Mouse (Mus musculus) macrophage (primary cell): ENCODE results near the gene Col16a1. TPM values are rescaled to one million over a fixed set of nuclear protein-coding genes. Genes with fewer than 3 reads are reported as not detected.

Experiments used
- H3K27ac ChIP-seq: fragments of 350-480 bp; formaldehyde crosslinking; 2 replicates; pipeline ENCODE4 v1.9.0; 2021
- H3K36me3 ChIP-seq: fragments of 350-480 bp; formaldehyde crosslinking; 2 replicates; pipeline ENCODE4 v1.9.0; 2021; ENCODE audit errors: inconsistent target
- H3K4me3 ChIP-seq: fragments of 350-480 bp; formaldehyde crosslinking; 2 replicates; pipeline ENCODE4 v1.9.0; 2021; ENCODE audit errors: inconsistent target
- H3K79me2 ChIP-seq: fragments of 350-480 bp; formaldehyde crosslinking; 2 replicates; pipeline ENCODE4 v1.9.0; 2021; ENCODE audit errors: inconsistent target
- WGBS: methylation state at CpG from one replicate; pipeline ENCODE4 v1.1.7; 2026; ENCODE audit warnings: inconsistent platforms; ENCODE audit not compliant: missing documents; 5-methylcytosine and 5-hydroxymethylcytosine counted together
- polyA plus RNA-seq: library from polyadenylated mRNA; stranded (reverse); fragments of 250-400 nt; gene quantifications from 3 replicates; pipeline ENCODE4 v1.2.4, GENCODE M21; 2018; ENCODE audit warnings: inconsistent platforms

The Col16a1 gene
- polyA plus RNA-seq, 1 experiment from 2014 or later = not detected

GRCm38 (mm10) chr4:130082211-130082610, 34.6 kb downstream of the Col16a1 start:
- no peak overlapping the region for H3K27ac ChIP-seq
- no peak overlapping the region for H3K4me3 ChIP-seq
- WGBS = 85% methylated on average over 9 of the region's 9 CpGs
- H3K79me2 ChIP-seq = no peaks in the 10 kb centered on the region
- no peaks in the 10 kb centered on the region for H3K36me3 ChIP-seq

DNA sequence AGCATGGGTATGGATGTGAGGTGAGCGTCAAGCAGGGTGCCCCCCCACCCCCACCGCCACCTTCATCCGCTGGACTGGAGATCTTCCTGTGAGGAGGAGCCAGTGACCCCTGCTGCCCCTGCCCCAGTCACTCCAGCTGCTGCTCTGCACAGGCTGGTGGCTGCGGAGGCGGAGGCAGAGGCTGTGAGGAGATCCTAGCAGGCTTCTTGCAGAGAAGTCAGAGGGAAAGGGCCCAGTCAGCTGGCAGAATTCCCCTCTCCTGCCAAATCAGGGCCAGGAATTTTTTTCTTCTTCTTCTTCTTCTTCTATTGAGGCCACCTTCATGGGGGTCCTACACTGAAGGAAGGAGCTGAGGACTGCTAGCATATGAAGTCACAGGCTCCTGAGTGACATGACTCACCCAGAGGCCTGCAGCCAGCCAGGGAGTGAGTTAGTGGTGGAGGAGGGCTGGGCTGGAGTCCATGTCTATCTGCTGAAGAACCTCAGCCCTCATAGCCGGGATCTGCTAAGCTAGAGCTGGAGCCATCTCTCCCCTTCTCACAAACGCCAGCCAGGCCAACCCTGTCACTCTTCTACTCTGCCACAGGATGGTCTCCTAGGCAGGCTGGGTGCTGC, 36.8 kb downstream of the Col16a1 start:
- 95% methylated on average over 7 of the region's 7 CpGs for WGBS
- Histone ChIP-seq H3K79me2 (no peaks in the 10 kb centered on the region), H3K27ac (no peak overlapping the region)

GRCm38 (mm10) chr4:130085246-130085820, 37.7 kb downstream of the Col16a1 start:
- Histone ChIP-seq H3K79me2 (no peaks in the 10 kb centered on the region), H3K36me3 (no peaks in the 10 kb centered on the region), H3K27ac (no peak overlapping the region), H3K4me3 (no peak overlapping the region)
- WGBS = 91% methylated on average over 12 of the region's 12 CpGs

More for the DNA sequence above, 36.8 kb downstream of the Col16a1 start:
- no peaks in the 10 kb centered on the region for H3K36me3 ChIP-seq
- no peak overlapping the region for H3K4me3 ChIP-seq

GRCm38 (mm10) chr4:130087293-130087692, 39.7 kb downstream of the Col16a1 start:
- Histone ChIP-seq H3K79me2 (no peaks in the 10 kb centered on the region), H3K27ac (no peak overlapping the region), H3K36me3 (no peaks in the 10 kb centered on the region), H3K4me3 (no peak overlapping the region)
- 21% methylated on average over 7 of the region's 7 CpGs for WGBS

DNA sequence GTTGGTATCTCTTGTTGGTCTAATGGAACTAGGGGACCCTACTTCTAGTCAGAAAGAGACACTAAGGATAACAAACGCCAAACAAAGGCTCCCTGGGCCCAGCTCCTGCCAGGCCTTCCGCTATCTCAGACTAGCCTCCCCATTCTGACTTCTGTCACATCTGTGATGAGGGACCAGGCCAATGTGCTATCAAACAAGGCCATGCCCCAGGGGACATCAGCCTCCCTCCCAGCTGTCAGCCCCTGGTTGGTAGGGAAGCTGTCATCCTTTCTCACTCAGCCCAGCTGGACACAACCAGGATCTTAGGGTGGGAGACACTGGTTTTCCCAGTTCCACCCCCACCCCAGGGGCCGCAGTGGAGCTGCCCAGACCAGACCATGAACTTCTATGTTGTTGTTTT, 47.5 kb downstream of the Col16a1 start:
- Histone ChIP-seq H3K79me2 (no peaks in the 10 kb centered on the region), H3K36me3 (no peaks in the 10 kb centered on the region), H3K4me3 (no peak overlapping the region), H3K27ac (no peak overlapping the region)
- WGBS = 95% methylated on average over 3 of the region's 3 CpGs

GRCm38 (mm10) chr4:130101183-130101582, 53.5 kb downstream of the Col16a1 start:
- no peaks in the 10 kb centered on the region for H3K36me3 ChIP-seq
- 62% methylated on average over 7 of the region's 8 CpGs for WGBS
- H3K79me2 ChIP-seq = no peaks in the 10 kb centered on the region
- no peak overlapping the region for H3K27ac ChIP-seq
- no peak overlapping the region for H3K4me3 ChIP-seq

GRCm38 (mm10) chr4:130102111-130102651, 54.5 kb downstream of the Col16a1 start, which contains the start of gene Pef1:
Gene Pef1, plus strand, starts transcription at chr4:130102558.
- no peaks in the 10 kb centered on the region for H3K36me3 ChIP-seq
- no peaks in the 10 kb centered on the region for H3K79me2 ChIP-seq
- WGBS = 20% methylated on average over 6 of the region's 6 CpGs
- H3K4me3 ChIP-seq = no peak within 1 kb of the TSS
- H3K27ac ChIP-seq = no peak within 1 kb of the TSS

- WGBS = 89% methylated on average over 12 of the region's 12 CpGs
- Histone ChIP-seq H3K4me3 (no peak overlapping the region), H3K79me2 (peaks cover 11% of the 10 kb centered on the region), H3K27ac (no peak overlapping the region), H3K36me3 (no peaks in the 10 kb centered on the region)
Observed at GRCm38 (mm10) chr4:130103632-130104031, 56.0 kb downstream of the Col16a1 start.

- Histone ChIP-seq H3K27ac (no peak overlapping the region), H3K36me3 (no peaks in the 10 kb centered on the region)
- 47% methylated on average over 4 of the region's 4 CpGs for WGBS
Observed at GRCm38 (mm10) chr4:130104584-130104983, 56.9 kb downstream of the Col16a1 start.

GRCm38 (mm10) chr4:130107065-130107443, 59.4 kb downstream of the Col16a1 start:
- peak overlapping the region; percentile 62 for H3K27ac ChIP-seq
- WGBS = 13% methylated on average over 14 of the region's 14 CpGs

More at GRCm38 (mm10) chr4:130104584-130104983, 56.9 kb downstream of the Col16a1 start:
- Histone ChIP-seq H3K4me3 (no peak overlapping the region), H3K79me2 (peaks cover 20% of the 10 kb centered on the region)

GRCm38 (mm10) chr4:130107444-130108131, 59.9 kb downstream of the Col16a1 start:
- H3K36me3 ChIP-seq = no peaks in the 10 kb centered on the region
- peaks cover 50% of the 10 kb centered on the region for H3K79me2 ChIP-seq
- H3K27ac ChIP-seq = peak overlapping the region; percentile 62
- under 1% methylated on average over 39 of the region's 39 CpGs for WGBS
- peak overlapping the region; percentile 96 for H3K4me3 ChIP-seq

More at GRCm38 (mm10) chr4:130107065-130107443, 59.4 kb downstream of the Col16a1 start:
- H3K36me3 ChIP-seq = no peaks in the 10 kb centered on the region
- H3K4me3 ChIP-seq = peak overlapping the region; percentile 96
- peaks cover 45% of the 10 kb centered on the region for H3K79me2 ChIP-seq

GRCm38 (mm10) chr4:130108929-130109328, 61.3 kb downstream of the Col16a1 start:
- Histone ChIP-seq H3K36me3 (peaks cover 8% of the 10 kb centered on the region; the same call in 1 of the 2 replicates), H3K79me2 (peaks cover 64% of the 10 kb centered on the region), H3K27ac (no peak overlapping the region), H3K4me3 (no peak overlapping the region)
- 46% methylated on average over 3 of the region's 3 CpGs for WGBS

DNA sequence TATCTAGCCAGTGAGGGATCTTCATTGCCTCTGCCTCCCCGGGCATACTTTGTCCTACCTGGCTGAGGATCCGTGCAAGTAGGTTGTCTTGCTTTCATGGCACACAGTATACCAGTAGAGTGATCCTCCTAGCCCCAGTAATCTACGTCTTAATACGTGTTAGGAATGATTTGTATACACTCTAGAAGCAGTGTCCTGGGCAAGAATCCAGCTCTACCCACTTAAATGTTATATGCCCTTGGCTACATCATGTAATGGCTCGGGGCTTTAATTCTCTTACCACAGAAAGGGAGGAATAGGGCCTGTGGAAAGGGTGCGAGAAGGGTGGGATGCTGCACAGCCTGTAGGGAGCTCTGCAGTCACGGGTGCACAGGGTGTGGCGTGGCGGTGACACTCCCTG, 62.0 kb downstream of the Col16a1 start:
- Histone ChIP-seq H3K79me2 (peaks cover 69% of the 10 kb centered on the region), H3K36me3 (peaks cover 8% of the 10 kb centered on the region; the same call in 1 of the 2 replicates), H3K4me3 (no peak overlapping the region), H3K27ac (no peak overlapping the region)
- WGBS = 93% methylated on average over 9 of the region's 9 CpGs

GRCm38 (mm10) chr4:130110091-130110490, 62.5 kb downstream of the Col16a1 start:
- Histone ChIP-seq H3K79me2 (peaks cover 73% of the 10 kb centered on the region), H3K27ac (no peak overlapping the region), H3K36me3 (peaks cover 10% of the 10 kb centered on the region; the same call in 1 of the 2 replicates), H3K4me3 (no peak overlapping the region)
- 93% methylated on average over 7 of the region's 7 CpGs for WGBS

DNA sequence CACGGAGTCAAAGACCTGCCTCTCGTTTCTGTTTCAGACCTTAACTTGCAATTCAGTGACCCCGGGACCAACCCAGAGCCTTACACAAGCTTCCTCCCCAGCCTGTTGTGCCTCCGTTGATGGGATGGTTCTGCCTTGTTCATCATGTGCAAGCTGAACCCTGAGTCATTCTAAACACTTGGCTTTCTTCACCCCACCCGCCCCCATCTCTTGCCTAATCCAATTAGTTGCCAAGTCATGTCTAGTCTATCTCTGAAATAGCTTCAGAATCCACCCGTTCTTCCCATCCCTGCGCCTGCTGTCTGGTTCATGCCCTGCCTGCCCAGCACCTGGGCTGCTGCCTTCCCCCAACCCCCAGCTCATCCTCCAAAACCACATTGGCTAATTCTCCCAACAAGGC, 64.7 kb downstream of the Col16a1 start:
- no peak overlapping the region for H3K27ac ChIP-seq
- H3K4me3 ChIP-seq = no peak overlapping the region
- peaks cover 74% of the 10 kb centered on the region for H3K79me2 ChIP-seq
- peaks cover 15% of the 10 kb centered on the region; the same call in 1 of the 2 replicates for H3K36me3 ChIP-seq
- WGBS = 5% methylated on average over 7 of the region's 7 CpGs
